Mouse (Mus musculus) lung, postnatal 0 days (tissue): ENCODE measurements around the gene Ctu1.

Experiments used
- CTCF ChIP-seq: IDR thresholded peaks from 2 replicates; pipeline ENCODE4 v1.5.1; 2016; ENCODE audit warnings: antibody characterized with exemption, mild to moderate bottlenecking
- EP300 ChIP-seq: IDR thresholded peaks from 2 replicates; pipeline ENCODE4 v1.6.1; 2016; ENCODE audit warnings: antibody characterized with exemption, mild to moderate bottlenecking, control low read depth

DNA sequence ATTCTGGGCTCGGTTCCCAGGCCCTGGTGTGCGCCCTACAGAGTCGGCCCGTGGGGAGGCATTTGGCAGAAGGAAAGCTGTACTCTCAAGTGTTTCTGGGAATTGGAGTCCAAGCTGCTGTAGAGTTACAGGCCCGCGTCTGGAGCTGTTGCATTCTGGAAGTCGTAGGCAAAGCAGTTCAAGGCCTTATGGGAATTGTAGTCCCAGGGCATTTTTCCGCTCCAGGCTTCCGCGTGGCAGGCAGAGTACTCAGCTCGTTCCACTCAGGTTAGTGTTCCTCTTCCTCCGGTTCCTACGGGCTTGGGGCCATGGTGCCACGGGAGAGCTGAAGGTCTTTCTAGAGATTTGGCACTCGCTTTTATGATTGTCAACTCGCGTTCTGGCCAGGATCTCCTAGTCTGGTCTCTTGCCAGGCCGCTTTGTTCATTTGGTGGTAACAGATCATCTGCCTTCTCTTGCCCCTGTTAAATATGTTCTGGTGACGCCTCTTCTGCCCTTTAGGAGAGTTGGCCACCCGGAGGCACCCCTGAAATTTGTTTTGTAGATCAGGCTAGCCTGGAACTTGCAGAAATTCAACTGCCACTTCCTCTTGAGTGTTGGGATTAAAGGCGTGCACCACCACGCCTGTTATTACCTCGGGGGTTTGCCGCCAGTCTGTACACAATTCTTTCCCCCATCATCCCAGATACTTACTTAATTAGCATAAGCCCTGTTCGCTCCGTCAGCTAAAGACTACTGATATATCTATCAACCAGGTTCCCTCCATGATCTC, at the start of gene Ctu1:
- TF ChIP-seq CTCF (no peak), EP300 (peak; percentile 52; the same call in 1 of the 2 replicates)
